Comparison of ENCODE assay signal across 7 mouse cellular contexts in genomic region chrX:38181608-38182258, GRCm38 (mm10). TPM values are rescaled to one million over a fixed set of nuclear protein-coding genes. Genes with fewer than 3 reads are reported as not detected.
A peak's percentile ranks its signal among the peaks of the same experiment; 100 is the strongest.
DNase-seq lines count a peak whose midpoint lies in the region; ATAC-seq and TF ChIP-seq lines count a peak whose summit lies in the region.

No protein-coding gene starts in this region.

- 0 out of 2 replicates have a peak, but pooled peaks have one; percentile 53 for ATAC-seq in heart, embryonic 15.5 days (replicated peaks; ENCODE audit: insufficient number of reproducible peaks, insufficient read depth, low FRiP score, low read depth)

- no peaks in the 10 kb centered on the region for H3K9me3 ChIP-seq in heart, embryonic 15.5 days (replicated peaks)
- H3K9me3 ChIP-seq in megakaryocyte, embryonic 14.5 days = peaks cover 4% of the 10 kb centered on the region

- peak overlapping the region; percentile 51; the same call in 1 of the 2 replicates for H3K4me3 ChIP-seq in heart, embryonic 15.5 days
- H3K4me3 ChIP-seq in megakaryocyte, embryonic 14.5 days (replicated peaks) = peak overlapping the region; percentile 89
- H3K4me3 ChIP-seq in spleen, adult 2 months (ENCODE audit: extremely low read depth, insufficient read depth, insufficient read length) = no peak overlapping the region

- no peaks in the 10 kb centered on the region for H3K36me3 ChIP-seq in heart, embryonic 15.5 days
- no peaks in the 10 kb centered on the region for H3K36me3 ChIP-seq in megakaryocyte, embryonic 14.5 days (replicated peaks; ENCODE audit: low read length)
- H3K36me3 ChIP-seq in spleen, adult 2 months (ENCODE audit: control insufficient read depth, insufficient read depth, low read length) = no peaks in the 10 kb centered on the region

- WGBS in heart, embryonic 15.5 days = 12% methylated on average over 14 of the region's 15 CpGs
- WGBS in spleen, adult 2 months = 19% methylated on average over 15 of the region's 15 CpGs

- no peak for TF ChIP-seq CTCF in spleen, adult 2 months (IDR thresholded peaks at IDR 0.05; ENCODE audit: extremely low read depth, insufficient read depth, insufficient read length, insufficient replicate concordance)

- H3K27me3 ChIP-seq in heart, embryonic 15.5 days = no peaks in the 10 kb centered on the region; the same call in 1 of the 2 replicates
- H3K27me3 ChIP-seq in megakaryocyte, embryonic 14.5 days (replicated peaks) = peaks cover 4% of the 10 kb centered on the region
- H3K27me3 ChIP-seq in spleen, adult 2 months (ENCODE audit: control insufficient read depth, insufficient read depth, low read length) = no peaks in the 10 kb centered on the region

- H3K27ac ChIP-seq in heart, embryonic 15.5 days = no peak overlapping the region
- H3K27ac ChIP-seq in spleen, adult 2 months (ENCODE audit: insufficient read depth, low read length) = no peak overlapping the region

- no peak for TF ChIP-seq POLR2A in spleen, adult 2 months (IDR thresholded peaks at IDR 0.05; ENCODE audit: low read depth, low read length)

- H3K9ac ChIP-seq in heart, embryonic 15.5 days = no peak overlapping the region

- DNase-seq in ES-CJ7 (ENCODE audit: low read depth, low spot score) (peak; percentile 63), adipocyte (ENCODE audit: low spot score) (peak; percentile 10)
- DNase-seq in embryo, embryonic 9.5 days (ENCODE audit: extremely low spot score) = peak; percentile 51
- DNase-seq in kidney, postnatal 14 days = peak; percentile 73
- peak; percentile 59 to 65 for DNase-seq in spleen, adult 2 months (ENCODE audit: low read depth in 1 of 2, low spot score in 2 of 2)

- H3K4me1 ChIP-seq in heart, embryonic 15.5 days (replicated peaks) = no peaks in the 10 kb centered on the region
- H3K4me1 ChIP-seq in megakaryocyte, embryonic 14.5 days = peaks cover 8% of the 10 kb centered on the region; the same call in 1 of the 2 replicates
- no peaks in the 10 kb centered on the region for H3K4me1 ChIP-seq in spleen, adult 2 months (ENCODE audit: control insufficient read depth, insufficient read depth, insufficient read length)

- H3K4me2 ChIP-seq in heart, embryonic 15.5 days = peak overlapping the region; percentile 83

RNA-seq across cellular contexts. Expression of gene Zbtb33, which starts 7.9 kb away (rescaled TPM):
- 2.0 and 2.2 TPM in 2 replicates for polyA plus RNA-seq in heart, embryonic 15.5 days (2015; fragmentation: Nextera tagmentation; extraction: Ambion mirVana)
- 0.15 and 1.9 TPM in 2 replicates for polyA plus RNA-seq in megakaryocyte, embryonic 14.5 days (2012; ENCODE audit: insufficient read depth, low replicate concordance)
- polyA plus RNA-seq in spleen, adult 2 months (2012; rRNA removed) = 2.7 and 2.9 TPM in 2 replicates

Comparison
In these comparisons a context has a peak if more than half of its experiments do, and no peak if none do; other contexts are left out.
1. DNase-seq: peak in every context shown above with its lines; median percentile 73 in kidney, postnatal 14 days; 63 in ES-CJ7; 62 in spleen, adult 2 months; 51 in embryo, embryonic 9.5 days; 10 in adipocyte.